8 mouse cellular contexts compared by ENCODE assay signal in genomic region chr6:128028116-128028940, GRCm38 (mm10).
A peak's percentile ranks its signal among the peaks of the same experiment; 100 is the strongest.
DNase-seq lines count a peak whose midpoint lies in the region; ATAC-seq and TF ChIP-seq lines count a peak whose summit lies in the region.

No protein-coding gene starts in this region.

- ATAC-seq in hindbrain, postnatal 0 days, result peak; percentile 39

- H3K4me2 ChIP-seq in hindbrain, postnatal 0 days (ENCODE audit: low read depth, low read length), result no peak overlapping the region

- H3K27me3 ChIP-seq in hindbrain, postnatal 0 days (ENCODE audit: insufficient read depth, low read length), result no peaks in the 10 kb centered on the region

- peak; percentile 59 for TF ChIP-seq CTCF in gastrocnemius, adult 2 months (IDR thresholded peaks at IDR 0.05)
- peak; percentile 75 for TF ChIP-seq CTCF in hindbrain, postnatal 0 days (IDR thresholded peaks at IDR 0.05; ENCODE audit: low read depth)
- TF ChIP-seq CTCF in olfactory bulb, adult 2 months (IDR thresholded peaks at IDR 0.05; ENCODE audit: insufficient read depth, low read depth, low read length), result peak; percentile 31; the same call in 1 of the 2 replicates

- H3K36me3 ChIP-seq in hindbrain, postnatal 0 days (ENCODE audit: insufficient read depth, low read length), result no peaks in the 10 kb centered on the region

- intact Hi-C loops in gastrocnemius, adult 2 months (cut with DNase I), result loop anchor here (2.0 to 5.0 kb wide), 2 partner anchors 36 to 58 kb away; no protein-coding TSS in a partner anchor
- intact Hi-C loops in gastrocnemius, postnatal 36 days (cut with DNase I), result loop anchor here (5.0 kb wide), 2 partner anchors 36 to 56 kb away; no protein-coding TSS in a partner anchor

- peaks cover 42% of the 10 kb centered on the region for H3K4me1 ChIP-seq in hindbrain, postnatal 0 days (ENCODE audit: insufficient read depth, low read length)
- peaks cover 25% of the 10 kb centered on the region for H3K4me1 ChIP-seq in olfactory bulb, adult 2 months (ENCODE audit: control insufficient read depth, insufficient read depth, low read length)

- TF ChIP-seq POLR2A in olfactory bulb, adult 2 months (IDR thresholded peaks at IDR 0.05; ENCODE audit: insufficient read depth, low read depth, low read length), result no peak

- no peak overlapping the region for H3K9ac ChIP-seq in hindbrain, postnatal 0 days (replicated peaks; ENCODE audit: low read length)

- no peak overlapping the region for H3K27ac ChIP-seq in gastrocnemius, adult 2 months
- peak overlapping the region; percentile 69 for H3K27ac ChIP-seq in hindbrain, postnatal 0 days
- no peak overlapping the region for H3K27ac ChIP-seq in olfactory bulb, adult 2 months (ENCODE audit: insufficient read depth, low read depth, low read length)

- 18% methylated on average over 10 of the region's 10 CpGs for WGBS in hindbrain, postnatal 0 days
- 32% methylated on average over 10 of the region's 10 CpGs for WGBS in olfactory bulb, adult 2 months

- peak; percentile 66 for DNase-seq in gastrocnemius, adult 2 months
- DNase-seq in gastrocnemius, postnatal 36 days, result no peak
- peak; percentile 65 for DNase-seq in right cerebral cortex, postnatal 14 days
- no peak for DNase-seq in right cerebral cortex, adult 18-20 months
- peak; percentile 90 for DNase-seq in cerebellum, adult 9-10 months
- DNase-seq in hindbrain, postnatal 0 days (ENCODE audit: low spot score), result peak; percentile 78
- no peak for DNase-seq in spleen, postnatal 4 days (ENCODE audit: low spot score in 2 of 2)

- H3K9me3 ChIP-seq in hindbrain, postnatal 0 days (ENCODE audit: low read length), result no peaks in the 10 kb centered on the region

- no peak overlapping the region for H3K4me3 ChIP-seq in gastrocnemius, adult 2 months
- H3K4me3 ChIP-seq in hindbrain, postnatal 0 days (ENCODE audit: low read length), result no peak overlapping the region
- no peak overlapping the region for H3K4me3 ChIP-seq in olfactory bulb, adult 2 months (ENCODE audit: insufficient read depth, low read depth, low read length)

Comparison
In these comparisons a context has a peak if more than half of its experiments do, and no peak if none do; other contexts are left out.
1. DNase-seq: peak in gastrocnemius, adult 2 months (single experiment), right cerebral cortex, postnatal 14 days (single experiment), cerebellum, adult 9-10 months (single experiment) and hindbrain, postnatal 0 days (single experiment); none in gastrocnemius, postnatal 36 days (0 of 2), right cerebral cortex, adult 18-20 months (single experiment) and spleen, postnatal 4 days (0 of 2).
2. Peak in every context shown above with its lines, with median percentiles within 50 percentile points of each other: CTCF ChIP-seq.